Mouse (Mus musculus) adipose tissue, adult 10 weeks (tissue): ENCODE measurements around the gene Gm13083. TPM values are rescaled to one million over a fixed set of nuclear protein-coding genes. Genes with fewer than 3 reads are reported as not detected.

Source experiments
- polyA plus RNA-seq: library from polyadenylated mRNA; stranded (reverse); fragments of 350-450 nt; fragmentation: Illumina TruSeq; extraction: RNeasy Lipid Tissue Mini Kit (QIAGEN cat#74804); gene quantifications from one replicate; pipeline ENCODE4 v1.2.3, GENCODE M21; 2014; ENCODE audit warnings: low read depth, low replicate concordance

The Gm13083 gene
- polyA plus RNA-seq = not detected

DNA sequence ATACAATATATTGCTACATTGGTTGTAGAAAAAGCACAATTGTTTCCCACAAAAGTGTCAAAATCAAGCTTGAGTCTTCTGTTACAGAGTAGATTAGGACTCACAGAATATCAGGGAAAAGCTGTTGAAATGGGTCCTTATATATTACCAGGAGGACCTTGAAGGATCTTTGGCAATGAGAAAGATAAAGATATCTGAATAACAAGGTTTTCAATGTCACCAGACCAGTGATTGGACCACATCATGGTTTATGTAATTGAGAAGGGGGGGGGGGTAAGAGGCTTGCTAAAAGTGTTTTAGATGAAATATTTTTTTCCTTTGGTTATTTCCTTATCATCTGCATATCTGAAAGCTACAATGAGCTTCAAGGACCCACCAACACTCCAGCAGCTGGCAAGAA lies at the start of gene Gm13083:
TSS of gene Gm13083 (plus strand) at position 301 of the 400 bp plus-strand sequence.

DNA sequence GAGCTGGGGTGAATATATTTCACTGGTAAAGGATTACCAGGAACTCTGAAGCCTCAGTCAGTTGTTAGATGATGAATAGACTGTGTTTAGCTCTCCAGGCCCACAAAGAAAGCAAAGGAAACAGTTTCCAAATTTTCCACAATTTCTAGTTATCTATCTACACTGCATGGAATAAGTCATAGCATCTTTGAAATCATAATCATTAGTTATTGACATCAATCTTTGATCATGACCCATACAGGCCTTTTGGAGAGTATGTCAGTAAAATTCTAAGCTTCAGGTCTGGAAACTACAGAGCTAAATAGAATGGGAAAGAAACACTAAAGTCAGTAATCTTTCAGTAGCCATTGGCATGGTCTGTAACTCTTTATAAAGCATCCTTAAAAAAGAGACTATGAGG lies 42.3 kb downstream of the Gm13083 start, which contains the start of gene Gm13088:
TSS of gene Gm13088 (minus strand) at position 101 of the 400 bp plus-strand sequence.

Other genes with a start within 250 kb of the Gm13083 start
- gene Pramel1, start 220.6 kb upstream of the Gm13083 start, polyA plus RNA-seq = 0.10 TPM
- 12.3 TPM for gene Pramef8, start 202.6 kb upstream of the Gm13083 start, polyA plus RNA-seq
- not detected for gene Oog4, start 164.7 kb upstream of the Gm13083 start, polyA plus RNA-seq
- not detected for gene Gm13043, start 103.7 kb upstream of the Gm13083 start, polyA plus RNA-seq
- not detected for gene Gm13040, start 79.0 kb upstream of the Gm13083 start, polyA plus RNA-seq
- gene BC080695, start 63.3 kb upstream of the Gm13083 start, polyA plus RNA-seq = not detected
- gene Gm13057, start 63.3 kb upstream of the Gm13083 start, polyA plus RNA-seq = not detected
- not detected for gene Gm13088, start 42.2 kb downstream of the Gm13083 start, polyA plus RNA-seq
- gene Gm13089, start 87.7 kb downstream of the Gm13083 start, polyA plus RNA-seq = not detected
- gene Gm13078, start 104.5 kb downstream of the Gm13083 start, polyA plus RNA-seq = not detected
- gene Gm13023, start 174.3 kb downstream of the Gm13083 start, polyA plus RNA-seq = not detected
- not detected for gene Gm13084, start 201.1 kb downstream of the Gm13083 start, polyA plus RNA-seq
- not detected for gene Gm13103, start 231.5 kb downstream of the Gm13083 start, polyA plus RNA-seq